Mouse (Mus musculus): ENCODE data around the gene Carf. TPM values are rescaled to one million over a fixed set of nuclear protein-coding genes. Genes with fewer than 3 reads are reported as not detected.

Carf gene
- 5.1 TPM for polyA plus RNA-seq (2014; fragmentation: Illumina TruSeq; extraction: RNeasy Lipid Tissue Mini Kit (QIAGEN cat#74804); ENCODE audit: low read depth, low replicate concordance)

GRCm38 (mm10) chr1:60098024-60098781 lies at the start of gene Carf, which contains the start of gene Wdr12:
Carf (plus strand) TSS chr1:60098247.
Wdr12 (minus strand) TSS chr1:60098645.

GRCm38 (mm10) chr1:60179932-60180783 lies 82.1 kb downstream of the Carf start, which contains the start of gene Nbeal1:
Nbeal1 (plus strand) TSS chr1:60180599.

Other genes starting within 250 kb of the Carf start
- gene Fam117b, start 185.2 kb upstream of the Carf start, polyA plus RNA-seq (2014; fragmentation: Illumina TruSeq; extraction: RNeasy Lipid Tissue Mini Kit (QIAGEN cat#74804); ENCODE audit: low read depth, low replicate concordance), result 6.1 TPM
- not detected for gene Ica1l, start 55.1 kb upstream of the Carf start, polyA plus RNA-seq (2014; fragmentation: Illumina TruSeq; extraction: RNeasy Lipid Tissue Mini Kit (QIAGEN cat#74804); ENCODE audit: low read depth, low replicate concordance)
- 15.9 TPM for gene Wdr12, start 398 bp downstream of the Carf start, polyA plus RNA-seq (2014; fragmentation: Illumina TruSeq; extraction: RNeasy Lipid Tissue Mini Kit (QIAGEN cat#74804); ENCODE audit: low read depth, low replicate concordance)
- 12.1 TPM for gene Nbeal1, start 82.4 kb downstream of the Carf start, polyA plus RNA-seq (2014; fragmentation: Illumina TruSeq; extraction: RNeasy Lipid Tissue Mini Kit (QIAGEN cat#74804); ENCODE audit: low read depth, low replicate concordance)
- 22.8 TPM for gene Cyp20a1, start 245.1 kb downstream of the Carf start, polyA plus RNA-seq (2014; fragmentation: Illumina TruSeq; extraction: RNeasy Lipid Tissue Mini Kit (QIAGEN cat#74804); ENCODE audit: low read depth, low replicate concordance)